Mouse (Mus musculus): ENCODE measurements at regions not wholly inside any gene's neighbourhood (a gene's known extent, or its start where the extent isn't known, plus 50 kb on each side); places are given as distances from the start of the nearest gene placed in this dataset.

GRCm38 (mm10) chr8:103855291-103855690 lies 246.1 kb upstream of the Cdh5 start:
- no peak for TF ChIP-seq CTCF (IDR thresholded peaks at IDR 0.05; ENCODE audit: low read depth, low read length)
- no peak for TF ChIP-seq POLR2A (IDR thresholded peaks at IDR 0.05; ENCODE audit: extremely low read depth, insufficient read depth, low read length)
